Mouse (Mus musculus) retina, embryonic 14.5 days (tissue): ENCODE results near the gene Sobp.

Experiments used
- DNase-seq: peaks from one replicate; pipeline ENCODE4 v3.0.0-alpha.2; 2015; ENCODE audit warnings: low spot score

The Sobp gene

GRCm38 (mm10) chr10:42994331-42994782 lies 180.0 kb downstream of the Sobp start:
- peak; percentile 54 for DNase-seq

- no peak for DNase-seq
Measured at GRCm38 (mm10) chr10:42991018-42991417, 183.3 kb downstream of the Sobp start.

- DNase-seq, result peak; percentile 84
Measured at GRCm38 (mm10) chr10:42989910-42990309, 184.4 kb downstream of the Sobp start.

GRCm38 (mm10) chr10:42988627-42989026 lies 185.7 kb downstream of the Sobp start:
- no peak for DNase-seq

DNA sequence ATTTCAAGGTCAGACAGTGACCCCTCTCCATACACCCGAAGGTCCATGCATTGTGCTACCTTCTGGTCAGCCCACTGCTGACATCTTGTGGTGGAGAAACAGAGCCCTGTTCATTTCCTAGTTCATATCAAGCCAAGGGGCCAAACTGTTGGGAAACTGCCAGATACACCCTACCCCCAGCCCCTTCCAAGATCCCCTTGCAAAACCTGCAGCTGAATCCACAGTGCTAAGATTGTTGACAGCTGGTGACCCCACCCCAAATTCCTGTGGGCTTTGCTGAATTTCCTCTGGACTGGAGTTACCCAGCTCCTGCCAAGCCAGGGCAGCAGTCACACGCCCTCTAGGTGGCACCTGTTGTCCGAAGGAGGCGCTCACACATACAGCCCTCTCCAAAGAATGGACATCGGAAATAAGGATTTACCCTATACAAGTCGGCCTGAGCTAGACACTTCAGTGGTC lies 186.7 kb downstream of the Sobp start:
- DNase-seq, result peak; percentile 82

DNA sequence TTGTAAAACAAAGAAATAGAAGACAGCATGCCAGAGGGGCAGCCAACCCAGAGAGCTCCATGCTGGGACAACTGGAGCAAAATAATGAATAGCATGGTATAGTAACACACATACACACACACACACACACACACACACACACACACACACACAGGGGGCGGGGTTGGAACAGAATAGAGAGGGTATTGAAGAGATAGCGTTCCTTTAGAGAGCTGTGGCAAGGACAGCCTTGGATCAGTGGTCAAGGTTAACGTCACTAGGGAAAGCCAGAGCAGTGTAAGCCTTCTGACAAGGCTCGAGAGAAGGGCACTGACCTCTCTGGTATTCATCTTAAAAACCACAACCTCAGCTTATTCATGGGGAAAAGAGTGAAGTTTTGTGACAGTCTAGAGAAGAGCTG lies 189.4 kb downstream of the Sobp start:
- no peak for DNase-seq

DNA sequence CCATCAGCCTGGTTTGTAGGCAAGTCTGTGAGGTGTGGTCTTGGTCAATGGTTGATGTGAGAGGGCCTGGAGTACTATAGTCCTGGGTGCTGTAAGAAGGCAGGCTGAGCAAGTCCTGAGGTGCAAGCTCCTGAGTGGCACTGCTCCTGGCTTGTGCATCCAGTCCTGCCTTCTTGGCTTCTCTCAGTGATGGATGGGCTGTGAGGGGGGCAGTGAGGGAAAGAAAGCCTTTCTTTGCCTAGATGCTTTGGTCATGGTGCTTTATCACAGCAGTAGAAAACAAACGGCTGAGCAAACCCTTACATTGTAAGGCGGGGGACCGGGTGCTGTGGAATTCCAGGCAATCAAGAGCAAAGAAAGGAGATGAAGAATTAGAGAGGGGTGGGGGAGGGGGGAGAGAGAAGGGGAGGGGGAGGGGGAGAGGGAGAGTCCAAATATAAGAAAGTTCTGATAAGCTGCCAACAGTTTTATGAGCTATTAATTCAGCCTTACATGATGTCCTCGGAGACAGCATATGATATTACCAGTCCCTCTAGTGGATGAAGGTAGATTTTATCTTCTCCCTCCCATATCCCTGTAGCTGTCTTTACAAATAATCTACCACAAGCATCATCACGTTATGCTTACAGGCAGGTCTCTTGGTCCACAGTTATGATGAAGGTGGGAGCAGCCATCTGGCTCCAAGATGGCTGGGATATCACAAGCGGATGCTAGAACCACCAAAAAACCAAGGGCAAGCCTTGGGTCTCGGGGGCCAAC lies 193.2 kb downstream of the Sobp start:
- no peak for DNase-seq

DNA sequence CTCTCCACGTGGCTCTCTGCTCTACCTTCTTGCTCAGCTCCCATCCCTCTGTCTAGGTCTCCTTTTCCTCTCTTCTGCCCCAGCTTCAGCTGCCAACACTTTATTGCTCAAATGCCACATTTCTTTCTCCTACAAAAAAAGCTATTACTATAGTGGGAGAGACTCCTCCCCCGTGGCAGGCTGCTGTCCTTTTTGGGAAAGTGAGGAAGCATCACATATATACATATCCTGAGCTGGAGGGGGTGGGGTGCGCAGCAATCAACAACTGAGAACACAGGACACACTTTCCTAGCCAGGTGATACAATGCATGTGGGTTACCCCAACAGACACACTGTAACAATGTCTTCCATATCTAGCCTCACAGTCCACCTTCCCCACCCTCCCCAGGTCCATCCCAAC lies 196.0 kb downstream of the Sobp start:
- DNase-seq, result no peak

DNA sequence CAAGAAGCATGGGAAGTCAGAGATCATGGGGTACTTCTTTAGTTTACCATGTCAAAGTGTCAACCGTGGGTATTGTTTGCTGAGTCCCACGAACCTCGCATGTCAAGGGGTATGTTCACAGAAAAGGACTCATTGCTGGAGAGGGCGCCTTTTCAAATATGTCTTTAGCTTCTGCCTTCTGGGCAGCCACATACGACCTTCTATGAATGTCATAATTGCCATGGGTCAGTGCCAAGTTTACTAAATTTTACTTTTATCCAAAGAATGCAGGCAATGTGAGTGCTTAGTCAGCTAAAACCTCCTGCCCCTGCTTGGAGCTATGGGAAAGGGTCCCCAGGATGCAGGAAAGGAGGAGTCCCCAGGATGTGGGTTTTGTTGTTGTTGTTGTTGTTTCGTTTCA lies 197.8 kb downstream of the Sobp start:
- no peak for DNase-seq

GRCm38 (mm10) chr10:42973537-42973936 lies 200.8 kb downstream of the Sobp start:
- DNase-seq, result no peak

DNA sequence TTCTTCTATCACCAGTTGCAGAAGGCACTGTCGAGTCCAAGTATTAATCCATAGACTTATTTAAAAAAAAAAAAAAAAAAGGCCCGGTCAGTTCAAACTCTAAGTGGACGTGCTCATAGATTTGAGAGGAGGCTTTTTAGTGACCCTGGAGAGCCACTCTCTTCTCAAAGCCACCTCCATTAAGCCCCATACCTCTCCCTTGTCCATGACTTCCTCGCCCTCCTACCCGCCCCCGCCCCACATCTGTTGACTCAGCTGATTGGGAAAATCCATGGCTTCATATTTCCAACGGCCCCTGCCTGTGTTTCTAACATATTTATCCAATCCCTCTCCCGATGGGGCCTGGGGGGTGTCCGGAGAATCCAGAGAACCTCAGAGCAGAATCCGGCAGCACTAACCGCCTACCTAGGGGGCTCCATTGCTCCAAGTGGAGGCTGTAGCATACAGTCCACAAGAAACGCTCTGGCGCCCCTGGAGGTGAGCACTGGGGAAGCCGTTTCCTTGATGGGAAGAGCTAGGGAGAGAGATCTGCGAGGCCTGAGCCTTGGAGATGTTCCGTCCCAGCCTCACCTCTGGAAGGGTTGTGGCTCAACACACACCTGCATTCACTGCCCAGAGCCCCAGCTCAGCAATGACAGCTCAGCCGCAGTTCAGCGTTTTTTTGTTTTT lies 201.7 kb downstream of the Sobp start:
- peak; percentile 89 for DNase-seq

GRCm38 (mm10) chr10:42968332-42968731 lies 206.0 kb downstream of the Sobp start:
- DNase-seq, result no peak

DNA sequence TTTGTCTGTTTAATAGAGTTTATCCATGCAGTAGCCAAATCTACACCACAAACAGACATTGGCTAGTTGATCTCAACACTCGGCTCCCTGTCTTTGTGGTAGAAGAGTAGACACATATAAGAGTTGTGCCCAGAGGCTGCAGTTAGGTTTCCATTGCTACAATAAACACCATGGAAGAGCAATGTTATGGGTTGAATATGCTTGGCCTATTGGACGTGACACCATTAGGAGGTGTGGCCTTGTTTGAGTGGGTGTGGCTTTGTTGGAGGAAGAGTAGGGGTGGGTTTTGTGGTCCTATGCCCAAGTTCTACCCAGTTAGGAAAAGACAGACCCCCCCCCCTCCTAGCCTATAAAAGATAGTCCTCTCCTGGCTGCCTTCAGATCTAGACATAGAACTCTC lies 211.3 kb downstream of the Sobp start:
- no peak for DNase-seq

DNA sequence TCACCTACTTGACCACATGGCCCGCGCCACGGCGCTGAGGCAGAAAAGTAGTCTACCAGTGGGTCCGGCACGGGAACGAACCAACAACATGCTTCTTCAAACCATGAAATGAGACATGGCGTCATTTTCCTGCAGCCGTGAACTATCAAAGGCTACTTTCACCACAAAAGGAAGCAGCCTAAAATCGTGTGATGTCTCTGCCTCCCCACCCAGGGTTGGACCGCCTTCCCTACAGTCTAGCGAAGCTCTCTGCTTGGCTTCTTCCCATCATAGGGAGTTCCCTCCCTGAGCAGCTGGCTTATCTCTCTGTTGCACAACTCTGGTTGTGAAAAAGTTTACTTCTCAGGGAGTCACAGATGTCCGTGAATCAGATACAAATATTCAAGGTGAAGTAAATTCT lies 211.7 kb downstream of the Sobp start:
- no peak for DNase-seq

- no peak for DNase-seq
Measured at GRCm38 (mm10) chr10:42962181-42962601, 212.1 kb downstream of the Sobp start.

DNA sequence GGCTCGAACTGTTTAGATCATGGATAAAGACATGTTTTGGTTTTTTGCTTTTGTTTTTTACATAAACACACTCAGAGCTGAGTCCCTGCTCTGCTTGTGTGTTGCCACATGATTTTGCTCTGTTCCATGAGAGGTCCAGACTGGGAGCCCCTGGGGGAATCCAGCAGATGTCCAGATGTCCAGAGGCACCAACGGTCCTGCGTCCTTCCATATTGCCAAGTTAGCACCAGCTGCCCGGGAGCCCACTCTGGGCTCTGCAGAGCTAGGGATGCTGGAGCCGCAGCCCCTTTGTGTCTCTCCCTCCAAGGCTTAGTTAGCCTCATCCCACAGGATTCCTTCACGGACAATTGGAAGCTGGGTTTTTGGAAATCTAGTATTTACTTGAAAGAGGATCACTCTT lies 212.6 kb downstream of the Sobp start:
- DNase-seq, result no peak

- peak; percentile 57 for DNase-seq
Measured at GRCm38 (mm10) chr10:42958686-42959085, 215.6 kb downstream of the Sobp start.

GRCm38 (mm10) chr10:42957881-42958651 lies 216.3 kb downstream of the Sobp start:
- DNase-seq, result peak; percentile 87

- DNase-seq, result no peak
Measured at GRCm38 (mm10) chr10:42955205-42955604, 219.1 kb downstream of the Sobp start.

- DNase-seq, result no peak
Measured at GRCm38 (mm10) chr10:42953601-42954000, 220.7 kb downstream of the Sobp start.
